ENCODE assay signal across 9 mouse cellular contexts in genomic region chr2:21037607-21038006, GRCm38 (mm10).
DNase-seq lines count a peak whose midpoint lies in the region; ATAC-seq and TF ChIP-seq lines count a peak whose summit lies in the region.
"Had no signal": no experiment of that assay in that cellular context is flagged by ENCODE, and none has a peak within 500 bp of the region (broad histone marks: within the 10 kb centered on the region; RNA-seq: fewer than 3 reads in every experiment).

No protein-coding gene starts in this region.

- H3K4me3 ChIP-seq in hindbrain, embryonic 16.5 days (ENCODE audit: low read length): no peak overlapping the region
- no peak overlapping the region for H3K4me3 ChIP-seq in hindbrain, embryonic 14.5 days (replicated peaks; ENCODE audit: low read length)
- no peak overlapping the region for H3K4me3 ChIP-seq in stomach, embryonic 15.5 days (replicated peaks)
- H3K4me3 ChIP-seq in stomach, postnatal 0 days (ENCODE audit: low read depth, low read length): no peak overlapping the region
- no peak overlapping the region for H3K4me3 ChIP-seq in heart, embryonic 15.5 days
- H3K4me3 ChIP-seq in liver, embryonic 12.5 days: no peak overlapping the region

- WGBS in hindbrain, embryonic 16.5 days: 70% methylated on average over 3 of the region's 3 CpGs
- WGBS in hindbrain, embryonic 14.5 days: 80% methylated on average over 3 of the region's 3 CpGs
- WGBS in stomach, embryonic 15.5 days: 69% methylated on average over 3 of the region's 3 CpGs
- 58% methylated on average over 3 of the region's 3 CpGs for WGBS in stomach, postnatal 0 days
- WGBS in heart, embryonic 15.5 days: 51% methylated on average over 3 of the region's 3 CpGs
- whole genome bisulfite sequencing in liver, embryonic 12.5 days (ENCODE audit: insufficient replicate concordance): 63% methylated on average over 3 of the region's 3 CpGs

- ATAC-seq in hindbrain, embryonic 16.5 days: 0 out of 2 replicates have a peak, but pooled peaks have one; percentile 24
- ATAC-seq in hindbrain, embryonic 14.5 days (ENCODE audit: low FRiP score): no peak
- no peak for ATAC-seq in stomach, embryonic 15.5 days (ENCODE audit: insufficient read depth, low FRiP score, low read depth)
- no peak for ATAC-seq in stomach, postnatal 0 days (ENCODE audit: low FRiP score, low TSS enrichment)
- ATAC-seq in heart, embryonic 15.5 days (replicated peaks; ENCODE audit: insufficient number of reproducible peaks, insufficient read depth, low FRiP score, low read depth): no peak
- ATAC-seq in liver, embryonic 12.5 days: no peak

- no peaks in the 10 kb centered on the region for H3K9me3 ChIP-seq in hindbrain, embryonic 16.5 days (ENCODE audit: control insufficient read depth, low read length)
- 0 out of 2 replicates have a peak, but pooled peaks cover 3% of the 10 kb centered on the region for H3K9me3 ChIP-seq in hindbrain, embryonic 14.5 days (ENCODE audit: control insufficient read depth, low read length)
- no peaks in the 10 kb centered on the region for H3K9me3 ChIP-seq in stomach, embryonic 15.5 days
- H3K9me3 ChIP-seq in stomach, postnatal 0 days (ENCODE audit: control insufficient read depth, low read length): no peaks in the 10 kb centered on the region
- no peaks in the 10 kb centered on the region for H3K9me3 ChIP-seq in heart, embryonic 15.5 days (replicated peaks)
- H3K9me3 ChIP-seq in liver, embryonic 12.5 days (replicated peaks): no peaks in the 10 kb centered on the region

- H3K36me3 ChIP-seq in hindbrain, embryonic 16.5 days (ENCODE audit: control insufficient read depth, insufficient read depth, low read length): no peaks in the 10 kb centered on the region
- H3K36me3 ChIP-seq in hindbrain, embryonic 14.5 days (replicated peaks; ENCODE audit: control insufficient read depth, insufficient read depth): no peaks in the 10 kb centered on the region
- no peaks in the 10 kb centered on the region for H3K36me3 ChIP-seq in stomach, embryonic 15.5 days
- no peaks in the 10 kb centered on the region for H3K36me3 ChIP-seq in stomach, postnatal 0 days (ENCODE audit: control insufficient read depth, insufficient read depth, low read length)
- H3K36me3 ChIP-seq in heart, embryonic 15.5 days: no peaks in the 10 kb centered on the region
- H3K36me3 ChIP-seq in liver, embryonic 12.5 days: no peaks in the 10 kb centered on the region

- H3K27ac ChIP-seq in hindbrain, embryonic 16.5 days (ENCODE audit: low read depth, low read length): peak overlapping the region; percentile 57; the same call in 1 of the 2 replicates
- H3K27ac ChIP-seq in hindbrain, embryonic 14.5 days: no peak overlapping the region
- H3K27ac ChIP-seq in stomach, embryonic 15.5 days: peak overlapping the region; percentile 51
- no peak overlapping the region for H3K27ac ChIP-seq in stomach, postnatal 0 days (replicated peaks)
- H3K27ac ChIP-seq in heart, embryonic 15.5 days: peak overlapping the region; percentile 72
- no peak overlapping the region for H3K27ac ChIP-seq in liver, embryonic 12.5 days

- H3K9ac ChIP-seq in hindbrain, embryonic 16.5 days (ENCODE audit: low read depth, low read length): no peak overlapping the region
- no peak overlapping the region for H3K9ac ChIP-seq in hindbrain, embryonic 14.5 days
- H3K9ac ChIP-seq in stomach, embryonic 15.5 days: no peak overlapping the region
- H3K9ac ChIP-seq in stomach, postnatal 0 days (ENCODE audit: low read length): no peak overlapping the region
- no peak overlapping the region for H3K9ac ChIP-seq in heart, embryonic 15.5 days
- no peak overlapping the region for H3K9ac ChIP-seq in liver, embryonic 12.5 days

- peaks cover 7% of the 10 kb centered on the region for H3K4me1 ChIP-seq in hindbrain, embryonic 16.5 days (ENCODE audit: control insufficient read depth, insufficient read depth, low read depth, low read length)
- H3K4me1 ChIP-seq in hindbrain, embryonic 14.5 days (replicated peaks; ENCODE audit: control insufficient read depth, insufficient read depth, low read length): peaks cover 10% of the 10 kb centered on the region; the same call in 1 of the 2 replicates
- H3K4me1 ChIP-seq in stomach, embryonic 15.5 days: peaks cover 11% of the 10 kb centered on the region; the same call in 1 of the 2 replicates
- no peaks in the 10 kb centered on the region for H3K4me1 ChIP-seq in stomach, postnatal 0 days (replicated peaks; ENCODE audit: control insufficient read depth, insufficient read depth)
- H3K4me1 ChIP-seq in heart, embryonic 15.5 days (replicated peaks): peaks cover 24% of the 10 kb centered on the region
- H3K4me1 ChIP-seq in liver, embryonic 12.5 days: peaks cover 5% of the 10 kb centered on the region; the same call in 1 of the 2 replicates

- H3K27me3 ChIP-seq in hindbrain, embryonic 16.5 days (replicated peaks; ENCODE audit: control insufficient read depth, insufficient read depth, low read length): no peaks in the 10 kb centered on the region
- H3K27me3 ChIP-seq in hindbrain, embryonic 14.5 days (ENCODE audit: control insufficient read depth, insufficient read depth, low read length): no peaks in the 10 kb centered on the region
- no peaks in the 10 kb centered on the region for H3K27me3 ChIP-seq in stomach, embryonic 15.5 days (replicated peaks)
- no peaks in the 10 kb centered on the region for H3K27me3 ChIP-seq in stomach, postnatal 0 days (ENCODE audit: control insufficient read depth, insufficient read depth, low read length)
- no peaks in the 10 kb centered on the region for H3K27me3 ChIP-seq in heart, embryonic 15.5 days
- no peaks in the 10 kb centered on the region for H3K27me3 ChIP-seq in liver, embryonic 12.5 days (replicated peaks)

- no peak for DNase-seq in hindbrain, embryonic 14.5 days (ENCODE audit: low spot score)
- DNase-seq in stomach, postnatal 0 days (ENCODE audit: low spot score): no peak
- DNase-seq in kidney, adult 9 months: no peak
- DNase-seq: cerebellum, postnatal 14 days; kidney, adult 11 months had no signal

- H3K4me2 ChIP-seq in hindbrain, embryonic 16.5 days (ENCODE audit: low read length): no peak overlapping the region
- H3K4me2 ChIP-seq in hindbrain, embryonic 14.5 days (replicated peaks): no peak overlapping the region
- no peak overlapping the region for H3K4me2 ChIP-seq in stomach, embryonic 15.5 days
- no peak overlapping the region for H3K4me2 ChIP-seq in stomach, postnatal 0 days (replicated peaks; ENCODE audit: low read depth)
- H3K4me2 ChIP-seq in heart, embryonic 15.5 days: peak overlapping the region; percentile 27; the same call in 1 of the 2 replicates
- no peak overlapping the region for H3K4me2 ChIP-seq in liver, embryonic 12.5 days

- no peak for TF ChIP-seq EP300 in stomach, postnatal 0 days (optimal IDR thresholded peaks at IDR 0.05)

- no peak for TF ChIP-seq CTCF in stomach, postnatal 0 days (IDR thresholded peaks at IDR 0.05; ENCODE audit: low read depth)

Comparison
In these comparisons a context has a peak if more than half of its experiments do, and no peak if none do; other contexts are left out.
1. H3K27ac ChIP-seq: peak in hindbrain, embryonic 16.5 days (single experiment), stomach, embryonic 15.5 days (single experiment) and heart, embryonic 15.5 days (single experiment); none in hindbrain, embryonic 14.5 days (single experiment), stomach, postnatal 0 days (single experiment) and liver, embryonic 12.5 days (single experiment).